Mouse (Mus musculus) CH12.LX (cell line): ENCODE measurements at regions not wholly inside any gene's neighbourhood (a gene's known extent, or its start where the extent isn't known, plus 50 kb on each side); places are given as distances from the start of the nearest gene placed in this dataset.

Experiments
- DNase-seq: peaks from one replicate; pipeline ENCODE4 v3.0.0-alpha.2; 2013; ENCODE audit errors: extremely low read depth
- H3K27ac ChIP-seq: 2 replicates; pipeline ENCODE4 v1.5.1; 2012; ENCODE audit warnings: low read depth, mild to moderate bottlenecking, control low read depth, moderate library complexity; ENCODE audit not compliant: insufficient read depth
- H3K27me3 ChIP-seq: replicated peaks from 2 replicates; pipeline ENCODE3; 2012; ENCODE audit warnings: inconsistent platforms
- H3K36me3 ChIP-seq, 2 experiments: replicated peaks in 1 of 2; 2 replicates each; pipeline versions ENCODE3 to v1.6.1; 2012; ENCODE audit warnings: inconsistent platforms in 1 of 2, low read length in 1 of 2, mild to moderate bottlenecking in 1 of 2, mixed read lengths in 1 of 2, moderate library complexity in 1 of 2; ENCODE audit not compliant: control insufficient read depth in 1 of 2, insufficient read depth in 1 of 2
- H3K4me1 ChIP-seq, 2 experiments: 2 replicates each; pipeline ENCODE4 v1.6.1; 2012; ENCODE audit warnings: inconsistent platforms in 1 of 2, moderate library complexity in 1 of 2; ENCODE audit not compliant: insufficient read depth in 2 of 2, control insufficient read depth in 1 of 2
- H3K4me2 ChIP-seq: 2 replicates; pipeline ENCODE4 v1.6.1; 2012; ENCODE audit warnings: low read depth, mild to moderate bottlenecking, control low read depth; ENCODE audit not compliant: poor library complexity, insufficient read depth, severe bottlenecking
- H3K4me3 ChIP-seq, 3 experiments: fragments of 150-350 bp in 1 of 3; sonication (generic) in 1 of 3; replicated peaks in 1 of 3; 2 replicates each; pipeline versions ENCODE3 to v1.5.1; 2011 to 2012; ENCODE audit warnings: low read depth in 2 of 3, low read length in 2 of 3, mild to moderate bottlenecking in 2 of 3, moderate library complexity in 2 of 3, control low read depth in 1 of 3, improper control_type of control experiment in 1 of 3, inconsistent platforms in 1 of 3, mixed read lengths in 1 of 3; ENCODE audit not compliant: poor library complexity in 1 of 3
- H3K79me2 ChIP-seq: replicated peaks from 2 replicates; pipeline ENCODE4 v1.6.1; 2012; ENCODE audit warnings: mild to moderate bottlenecking, moderate library complexity; ENCODE audit not compliant: control insufficient read depth, poor library complexity, insufficient read depth, severe bottlenecking; ENCODE audit errors: extremely low read depth
- H3K9ac ChIP-seq: 2 replicates; pipeline ENCODE4 v1.6.1; 2012; ENCODE audit warnings: low read depth, mild to moderate bottlenecking, control low read depth, moderate library complexity; ENCODE audit not compliant: insufficient read depth
- H3K9me3 ChIP-seq: replicated peaks from 2 replicates; pipeline ENCODE3; 2012; ENCODE audit warnings: low read length, inconsistent platforms, mixed read lengths
- CTCF ChIP-seq, 2 experiments: IDR thresholded peaks in 1 of 2; conservative IDR thresholded peaks in 1 of 2; 2 replicates each; pipeline ENCODE4 v1.5.1; 2011 to 2012; ENCODE audit warnings: low read depth in 2 of 2, low read length in 2 of 2, improper control_type of control experiment in 1 of 2, inconsistent platforms in 1 of 2, mild to moderate bottlenecking in 1 of 2, moderate library complexity in 1 of 2
- E2F4 ChIP-seq: IDR thresholded peaks from 2 replicates; pipeline ENCODE4 v1.6.1; 2011; ENCODE audit warnings: low read depth, low read length, improper control_type of control experiment; ENCODE audit not compliant: insufficient replicate concordance
- GABPA ChIP-seq: IDR thresholded peaks from 2 replicates; pipeline ENCODE4 v1.6.1; 2012; ENCODE audit warnings: low read depth, low read length, improper control_type of control experiment, inconsistent platforms; ENCODE audit not compliant: insufficient replicate concordance
- KAT2A ChIP-seq: IDR thresholded peaks from 2 replicates; pipeline ENCODE4 v1.6.1; 2012; ENCODE audit warnings: low read length, improper control_type of control experiment, inconsistent platforms; ENCODE audit not compliant: insufficient replicate concordance
- MAFK ChIP-seq: IDR thresholded peaks from 2 replicates; pipeline ENCODE4 v1.6.1; 2011; ENCODE audit warnings: low read length, improper control_type of control experiment; ENCODE audit not compliant: insufficient replicate concordance
- MEF2A ChIP-seq: IDR thresholded peaks from 2 replicates; pipeline ENCODE4 v1.6.1; 2014; ENCODE audit warnings: low read depth, mild to moderate bottlenecking, inconsistent platforms, low read length, improper control_type of control experiment, borderline replicate concordance
- MXI1 ChIP-seq: IDR thresholded peaks from 2 replicates; pipeline ENCODE4 v1.6.1; 2011; ENCODE audit warnings: mild to moderate bottlenecking, low read depth, low read length, improper control_type of control experiment
- POLR2AphosphoS2 ChIP-seq: IDR thresholded peaks from 2 replicates; pipeline ENCODE4 v1.6.1; 2011; ENCODE audit warnings: low read depth, low read length, improper control_type of control experiment
- RAD21 ChIP-seq: IDR thresholded peaks from 2 replicates; pipeline ENCODE4 v1.6.1; 2011; ENCODE audit warnings: low read depth, mild to moderate bottlenecking, low read length, improper control_type of control experiment, moderate library complexity
- SMC3 ChIP-seq: IDR thresholded peaks from 2 replicates; pipeline ENCODE4 v1.6.1; 2011; ENCODE audit warnings: low read depth, low read length, improper control_type of control experiment
- TBP ChIP-seq: conservative IDR thresholded peaks from 2 replicates; pipeline ENCODE4 v1.6.1; 2011; ENCODE audit warnings: low read depth, low read length, improper control_type of control experiment
- TCF12 ChIP-seq: IDR thresholded peaks from 2 replicates; pipeline ENCODE4 v1.6.1; 2014; ENCODE audit warnings: low read depth, mild to moderate bottlenecking, inconsistent platforms, low read length, improper control_type of control experiment
- UBTF ChIP-seq: IDR thresholded peaks from 2 replicates; pipeline ENCODE4 v1.6.1; 2012; ENCODE audit warnings: low read depth, mild to moderate bottlenecking, inconsistent platforms, low read length, improper control_type of control experiment, moderate library complexity
- USF2 ChIP-seq: conservative IDR thresholded peaks from 2 replicates; pipeline ENCODE4 v1.6.1; 2011; ENCODE audit warnings: low read depth, low read length, improper control_type of control experiment
- ZC3H11A ChIP-seq: IDR thresholded peaks from 2 replicates; pipeline ENCODE4 v1.6.1; 2012; ENCODE audit warnings: low read depth, mild to moderate bottlenecking, inconsistent platforms, low read length, improper control_type of control experiment
- ZKSCAN1 ChIP-seq: IDR thresholded peaks from 2 replicates; pipeline ENCODE4 v1.6.1; 2012; ENCODE audit warnings: low read depth, inconsistent platforms, low read length, improper control_type of control experiment, borderline replicate concordance
- dilution Hi-C: fragments of 300-500 bp; cut with MboI; formaldehyde crosslinking; loops from 2 replicates; pipeline ENCODE4 v1.14.3; 2020; ENCODE audit warnings: low sequenced_read_pairs; ENCODE audit not compliant: extremely low pct_unique_long_range_greater_than_20kb, extremely low pct_ligation_motif_present
- in situ Hi-C: fragments of 300-500 bp; cut with MboI; formaldehyde crosslinking; loops from 3 replicates; pipeline ENCODE4 v1.14.3; 2019; ENCODE audit warnings: low sequenced_read_pairs, low pct_ligation_motif_present, low pct_unique_long_range_greater_than_20kb, mixed read lengths

GRCm38 (mm10) chr13:99742507-99742906 lies 158.4 kb downstream of the Cartpt start:
- no peak for DNase-seq
- TF ChIP-seq RAD21, result no peak
- TF ChIP-seq POLR2AphosphoS2, result no peak
- no peak for TF ChIP-seq UBTF
- TF ChIP-seq ZC3H11A, result no peak
- no peak for TF ChIP-seq TCF12
- TF ChIP-seq KAT2A, result no peak
- no peak for TF ChIP-seq CTCF (conservative IDR thresholded peaks at IDR 0.05 in 1 of 2, IDR thresholded peaks at IDR 0.05 in 1 of 2; ENCODE audit: low read depth in 2 of 2, low read length in 2 of 2)
- no peak for TF ChIP-seq TBP
- TF ChIP-seq SMC3, result no peak
- no peak for TF ChIP-seq GABPA
- no peak for TF ChIP-seq E2F4
- H3K27me3 ChIP-seq, result no peaks in the 10 kb centered on the region
- no peaks in the 10 kb centered on the region for H3K36me3 ChIP-seq
- no peaks in the 10 kb centered on the region for H3K9me3 ChIP-seq
- H3K4me1 ChIP-seq, result peaks cover 11 to 34% of the 10 kb centered on the region in 2 experiments
- no peak overlapping the region for H3K9ac ChIP-seq
- no peak overlapping the region for H3K27ac ChIP-seq
- in situ Hi-C loops (no loop called here), dilution Hi-C loops (no loop called here)
- H3K4me3 ChIP-seq, result no peak overlapping the region
- H3K4me2 ChIP-seq, result no peak overlapping the region
- no peaks in the 10 kb centered on the region for H3K79me2 ChIP-seq

- DNase-seq, result no peak
- Histone ChIP-seq H3K4me1 (peaks cover 11 to 33% of the 10 kb centered on the region in 2 experiments), H3K27me3 (no peaks in the 10 kb centered on the region), H3K36me3 (no peaks in the 10 kb centered on the region), H3K4me2 (no peak overlapping the region), H3K27ac (no peak overlapping the region), H3K9me3 (no peaks in the 10 kb centered on the region), H3K9ac (no peak overlapping the region), H3K4me3 (no peak overlapping the region), H3K79me2 (no peaks in the 10 kb centered on the region)
- TF ChIP-seq E2F4 (no peak), USF2 (no peak), MEF2A (no peak), KAT2A (no peak), MXI1 (no peak)
- in situ Hi-C loops, result no loop called here
- dilution Hi-C loops, result no loop called here
These were observed 158.9 kb downstream of the Cartpt start for GRCm38 (mm10) chr13:99741981-99742380.

- Histone ChIP-seq H3K4me3 (no peak overlapping the region), H3K4me1 (peaks cover 0 to 19% of the 10 kb centered on the region in 2 experiments; a peak in 2 of 4 replicates), H3K79me2 (no peaks in the 10 kb centered on the region), H3K9ac (no peak overlapping the region), H3K9me3 (no peaks in the 10 kb centered on the region), H3K27ac (no peak overlapping the region), H3K4me2 (no peak overlapping the region), H3K27me3 (no peaks in the 10 kb centered on the region), H3K36me3 (no peaks in the 10 kb centered on the region)
- dilution Hi-C loops, result no loop called here
- DNase-seq, result no peak
- in situ Hi-C loops, result no loop called here
- no peak for TF ChIP-seq E2F4
- no peak for TF ChIP-seq MAFK
- no peak for TF ChIP-seq TCF12
- TF ChIP-seq RAD21, result no peak
- no peak for TF ChIP-seq ZKSCAN1
- no peak for TF ChIP-seq USF2
These were observed 161.5 kb downstream of the Cartpt start for GRCm38 (mm10) chr13:99739420-99739819.
